26 mouse cellular contexts compared by ENCODE assay signal in genomic region chr2:174655341-174655740, GRCm38 (mm10). TPM values are rescaled to one million over a fixed set of nuclear protein-coding genes. Genes with fewer than 3 reads are reported as not detected.
"Had no signal": no experiment of that assay in that cellular context is flagged by ENCODE, and none has a peak within 500 bp of the region (broad histone marks: within the 10 kb centered on the region; RNA-seq: fewer than 3 reads in every experiment).

No protein-coding gene starts in this region.

- H3K9me3 ChIP-seq: heart, embryonic 10.5 days; heart, embryonic 12.5 days; hindbrain, embryonic 13.5 days; hindbrain, embryonic 15.5 days; kidney, embryonic 15.5 days; limb, embryonic 10.5 days; limb, embryonic 12.5 days had no signal

- H3K4me2 ChIP-seq: heart, embryonic 12.5 days; hindbrain, embryonic 13.5 days; hindbrain, embryonic 15.5 days; kidney, embryonic 15.5 days; limb, embryonic 12.5 days had no signal

- H3K27me3 ChIP-seq: heart, embryonic 12.5 days; hindbrain, embryonic 13.5 days; hindbrain, embryonic 15.5 days; limb, embryonic 12.5 days had no signal

- H3K4me3 ChIP-seq: gastrocnemius, adult 2 months; heart, embryonic 10.5 days; heart, embryonic 12.5 days; hindbrain, embryonic 13.5 days; hindbrain, embryonic 15.5 days; kidney, embryonic 15.5 days; limb, embryonic 10.5 days; limb, embryonic 12.5 days had no signal

- H3K4me1 ChIP-seq: heart, embryonic 10.5 days; heart, embryonic 12.5 days; hindbrain, embryonic 15.5 days; kidney, embryonic 15.5 days; limb, embryonic 12.5 days had no signal

- H3K36me3 ChIP-seq: heart, embryonic 10.5 days; heart, embryonic 12.5 days; hindbrain, embryonic 13.5 days; hindbrain, embryonic 15.5 days; kidney, embryonic 15.5 days; limb, embryonic 10.5 days; limb, embryonic 12.5 days had no signal

- ATAC-seq: forebrain, embryonic 16.5 days; hindbrain, postnatal 0 days; intestine, embryonic 16.5 days had no signal

- H3K9ac ChIP-seq: heart, embryonic 12.5 days; hindbrain, embryonic 13.5 days; hindbrain, embryonic 15.5 days; kidney, embryonic 15.5 days; limb, embryonic 12.5 days had no signal

- DNase-seq: gastrocnemius, adult 2 months; gastrocnemius, postnatal 10 days; gastrocnemius, postnatal 25 days; heart, adult 18-20 months; heart, postnatal 10 days; heart, postnatal 36 days; kidney, adult 11 months; kidney, adult 2 months; kidney, adult 9 months; kidney, postnatal 14 days; kidney, postnatal 36 days; layer of hippocampus, adult 9-11 months; layer of hippocampus, postnatal 36 days had no signal

- H3K27ac ChIP-seq: gastrocnemius, adult 2 months; heart, embryonic 10.5 days; hindbrain, embryonic 13.5 days; hindbrain, embryonic 15.5 days; hindbrain, postnatal 0 days; kidney, embryonic 15.5 days; kidney, postnatal 0 days; limb, embryonic 10.5 days; limb, embryonic 12.5 days had no signal

RNA-seq across cellular contexts. Expression of gene Zfp831, which starts 12.0 kb away (rescaled TPM):
- total RNA-seq: gastrocnemius, adult 2 months had no signal
- polyA plus RNA-seq: forebrain, embryonic 16.5 days; heart, embryonic 10.5 days; heart, embryonic 12.5 days; hindbrain, embryonic 11.5 days; hindbrain, embryonic 13.5 days; hindbrain, postnatal 0 days; intestine, embryonic 14.5 days; kidney, embryonic 15.5 days; kidney, postnatal 0 days; limb, embryonic 10.5 days; limb, embryonic 12.5 days had no signal
